Mouse (Mus musculus): ENCODE data around the gene Fam155a.

GRCm38 (mm10) chr8:9546919-9547557 lies 223.9 kb downstream of the Fam155a start:
- TF ChIP-seq POLR2A (IDR thresholded peaks at IDR 0.05; ENCODE audit: insufficient read length, low read depth): no peak
- TF ChIP-seq POLR2AphosphoS2 (IDR thresholded peaks at IDR 0.05; ENCODE audit: insufficient read length, low read depth): no peak
- TF ChIP-seq MAX (IDR thresholded peaks at IDR 0.05; ENCODE audit: low read depth): no peak
- no peak for TF ChIP-seq CEBPB (IDR thresholded peaks at IDR 0.05; ENCODE audit: insufficient read depth, poor library complexity, severe bottlenecking)
- no peak for TF ChIP-seq E2F4 (IDR thresholded peaks at IDR 0.05; ENCODE audit: insufficient read depth)

Data from myocyte (in vitro differentiated cells).